In genomic region chr9:37614316-37614715, GRCm38 (mm10) we compare ENCODE assay signal across 10 mouse cellular contexts. TPM values are rescaled to one million over a fixed set of nuclear protein-coding genes. Genes with fewer than 3 reads are reported as not detected.
DNase-seq lines count a peak whose midpoint lies in the region; ATAC-seq and TF ChIP-seq lines count a peak whose summit lies in the region.
"Had no signal": no experiment of that assay in that cellular context is flagged by ENCODE, and none has a peak within 500 bp of the region (broad histone marks: within the 10 kb centered on the region; RNA-seq: fewer than 3 reads in every experiment).

No protein-coding gene starts in this region.

- H3K4me1 ChIP-seq in heart, embryonic 14.5 days (ENCODE audit: control insufficient read depth in 2 of 2, insufficient read depth in 2 of 2, low read length in 2 of 2) = peaks cover 0 to 5% of the 10 kb centered on the region in 2 experiments; a peak in 1 of 4 replicates
- H3K4me1 ChIP-seq in MEL (ENCODE audit: control insufficient read depth in 1 of 2, insufficient read depth in 2 of 2, low read length in 2 of 2) = peaks cover 17 to 19% of the 10 kb centered on the region in 2 experiments
- H3K4me1 ChIP-seq in hindbrain, embryonic 15.5 days (replicated peaks) = peaks cover 14% of the 10 kb centered on the region
- H3K4me1 ChIP-seq in midbrain, embryonic 13.5 days (replicated peaks) = peaks cover 4% of the 10 kb centered on the region

- H3K4me2 ChIP-seq in heart, embryonic 14.5 days (ENCODE audit: low read length) = peak overlapping the region; percentile 83
- peak overlapping the region; percentile 61 for H3K4me2 ChIP-seq in hindbrain, embryonic 15.5 days
- peak overlapping the region; percentile 61 for H3K4me2 ChIP-seq in midbrain, embryonic 13.5 days (replicated peaks)

- TF ChIP-seq CTCF in MEL (IDR thresholded peaks at IDR 0.05 in 2 of 3, conservative IDR thresholded peaks at IDR 0.05 in 1 of 3; ENCODE audit: control insufficient read depth in 1 of 3, insufficient read depth in 1 of 3, low read depth in 2 of 3, low read length in 3 of 3, poor library complexity in 1 of 3, severe bottlenecking in 1 of 3) = no peak

- no peak for DNase-seq in heart, adult 9 months (ENCODE audit: low spot score in 2 of 2)
- DNase-seq in MEL (ENCODE audit: low read depth, low spot score) = no peak
- no peak for DNase-seq in adrenal gland, postnatal 10 days
- no peak for DNase-seq in right cerebral cortex, adult 18-20 months
- DNase-seq in spleen, postnatal 36 days (ENCODE audit: low spot score in 2 of 2) = no peak

- TF ChIP-seq RAD21 in MEL (IDR thresholded peaks at IDR 0.05; ENCODE audit: low read depth, low read length) = no peak

- H3K9me3 ChIP-seq in heart, embryonic 14.5 days (ENCODE audit: control insufficient read depth, low read length) = no peaks in the 10 kb centered on the region
- no peaks in the 10 kb centered on the region for H3K9me3 ChIP-seq in MEL (replicated peaks; ENCODE audit: insufficient read depth, low read length)
- H3K9me3 ChIP-seq in hindbrain, embryonic 15.5 days = no peaks in the 10 kb centered on the region
- no peaks in the 10 kb centered on the region for H3K9me3 ChIP-seq in midbrain, embryonic 13.5 days

- H3K36me3 ChIP-seq in heart, embryonic 14.5 days (ENCODE audit: control insufficient read depth, insufficient read depth, low read length) = no peaks in the 10 kb centered on the region
- H3K36me3 ChIP-seq in MEL (ENCODE audit: control insufficient read depth in 1 of 2, insufficient read depth in 2 of 2, low read length in 2 of 2) = peaks cover 0 to 28% of the 10 kb centered on the region in 2 experiments; a peak in 2 of 4 replicates
- no peaks in the 10 kb centered on the region for H3K36me3 ChIP-seq in hindbrain, embryonic 15.5 days
- no peaks in the 10 kb centered on the region for H3K36me3 ChIP-seq in midbrain, embryonic 13.5 days

- H3K27me3 ChIP-seq in heart, embryonic 14.5 days (ENCODE audit: control insufficient read depth, insufficient read depth, low read length) = no peaks in the 10 kb centered on the region
- H3K27me3 ChIP-seq in MEL (ENCODE audit: control insufficient read depth in 1 of 2, insufficient read depth in 2 of 2, low read length in 2 of 2) = no peaks in the 10 kb centered on the region
- no peaks in the 10 kb centered on the region for H3K27me3 ChIP-seq in hindbrain, embryonic 15.5 days
- peaks cover 24% of the 10 kb centered on the region for H3K27me3 ChIP-seq in midbrain, embryonic 13.5 days

- no peak overlapping the region; a peak in 1 of 4 replicates for H3K27ac ChIP-seq in heart, embryonic 14.5 days (replicated peaks in 1 of 2; ENCODE audit: control insufficient read depth in 1 of 2, insufficient read depth in 1 of 2, low read depth in 2 of 2, low read length in 2 of 2)
- H3K27ac ChIP-seq in MEL (ENCODE audit: control insufficient read depth, low read depth, low read length) = no peak overlapping the region
- H3K27ac ChIP-seq in hindbrain, embryonic 15.5 days (replicated peaks) = no peak overlapping the region
- H3K27ac ChIP-seq in midbrain, embryonic 13.5 days = peak overlapping the region; percentile 77; the same call in 1 of the 2 replicates

- peak overlapping the region in 1 of 2 experiments; percentile 71; a peak in 1 of 4 replicates for H3K4me3 ChIP-seq in heart, embryonic 14.5 days (ENCODE audit: control insufficient read depth in 1 of 2, insufficient read depth in 1 of 2, low read depth in 1 of 2, low read length in 2 of 2)
- peak overlapping the region; percentile 53 to 76 for H3K4me3 ChIP-seq in MEL (ENCODE audit: control insufficient read depth in 1 of 2, insufficient read depth in 1 of 2, low read depth in 2 of 2, low read length in 2 of 2)
- no peak overlapping the region for H3K4me3 ChIP-seq in hindbrain, embryonic 15.5 days
- peak overlapping the region; percentile 59; the same call in 1 of the 2 replicates for H3K4me3 ChIP-seq in midbrain, embryonic 13.5 days (replicated peaks)

- H3K9ac ChIP-seq in heart, embryonic 14.5 days (ENCODE audit: low read length) = no peak overlapping the region; the same call in 1 of the 2 replicates
- H3K9ac ChIP-seq in MEL (ENCODE audit: control insufficient read depth, low read depth, low read length, poor library complexity, severe bottlenecking) = peak overlapping the region; percentile 78
- no peak overlapping the region for H3K9ac ChIP-seq in hindbrain, embryonic 15.5 days
- no peak overlapping the region for H3K9ac ChIP-seq in midbrain, embryonic 13.5 days (replicated peaks)

- no peak for TF ChIP-seq EP300 in MEL (IDR thresholded peaks at IDR 0.05; ENCODE audit: low read depth in 1 of 2, low read length in 2 of 2)

- H3K79me2 ChIP-seq in MEL (ENCODE audit: control insufficient read depth, insufficient read depth, low read length, poor library complexity) = no peaks in the 10 kb centered on the region; the same call in 1 of the 2 replicates

- TF ChIP-seq POLR2A in MEL (IDR thresholded peaks at IDR 0.05; ENCODE audit: control insufficient read depth in 1 of 2, insufficient read depth in 1 of 2, low read depth in 1 of 2, low read length in 2 of 2, poor library complexity in 1 of 2) = no peak

- ATAC-seq in heart, embryonic 14.5 days (ENCODE audit: insufficient number of reproducible peaks, insufficient read depth, low FRiP score, low read depth) = no peak
- peak; percentile 19; the same call in 1 of the 2 replicates for ATAC-seq in hindbrain, embryonic 15.5 days (ENCODE audit: low FRiP score, low read depth)
- peak; percentile 10; the same call in 1 of the 2 replicates for ATAC-seq in midbrain, embryonic 13.5 days

TF ChIP-seq in MEL, 35 proteins besides CTCF, POLR2A, EP300 and RAD21:
- TF ChIP-seq ZMIZ1 (IDR thresholded peaks at IDR 0.05; ENCODE audit: low read depth, low read length) (no peak), SMC3 (IDR thresholded peaks at IDR 0.05; ENCODE audit: low read depth, low read length) (no peak), GATA1 (IDR thresholded peaks at IDR 0.05; ENCODE audit: low read depth, low read length) (no peak), CHD1 (IDR thresholded peaks at IDR 0.05; ENCODE audit: low read depth, low read length) (no peak), CHD2 (IDR thresholded peaks at IDR 0.05; ENCODE audit: low read length) (no peak), E2F4 (IDR thresholded peaks at IDR 0.05; ENCODE audit: borderline replicate concordance, low read depth, low read length) (no peak), MAFK (IDR thresholded peaks at IDR 0.05; ENCODE audit: borderline replicate concordance, low read depth, low read length) (no peak), JUND (IDR thresholded peaks at IDR 0.05; ENCODE audit: low read depth, low read length) (no peak)

RNA-seq across cellular contexts. Expression of gene Spa17, which starts 0.8 kb away (rescaled TPM):
- polyA plus RNA-seq in heart, embryonic 14.5 days (2014; fragmentation: Nextera tagmentation; extraction: Ambion mirVana) = 6.6 and 7.3 TPM in 2 replicates
- 0.46 and 1.2 TPM in 2 replicates for total RNA-seq in MEL (2012; rRNA removed)
- 1 to 10 TPM in 1 of 2 experiments, not detected in 1; 2.6 TPM for polyA plus RNA-seq in MEL (2012; ENCODE audit: insufficient read depth in 1 of 2, insufficient read length in 2 of 2, low read depth in 1 of 2, low replicate concordance in 2 of 2, missing spikeins in 1 of 2)
- polyA plus RNA-seq in hindbrain, embryonic 15.5 days (2015; fragmentation: Nextera tagmentation; extraction: Ambion mirVana) = 10.5 and 11.2 TPM in 2 replicates
- 10.7 and 13.6 TPM in 2 replicates for polyA plus RNA-seq in midbrain, embryonic 13.5 days (2015; fragmentation: Nextera tagmentation; extraction: Ambion mirVana)
- 1 to 10 TPM; 3.5 to 3.7 TPM for total RNA-seq in adrenal gland, postnatal 10 days (2021)

RNA-seq across cellular contexts. Expression of gene Tbrg1, which starts 42.8 kb away (rescaled TPM):
- 113 and 126 TPM in 2 replicates for polyA plus RNA-seq in heart, embryonic 14.5 days (2014; fragmentation: Nextera tagmentation; extraction: Ambion mirVana)
- 140 and 159 TPM in 2 replicates for total RNA-seq in MEL (2012; rRNA removed)
- 100 to 1,000 TPM in 1 of 2 experiments, not detected in 1; 127 TPM for polyA plus RNA-seq in MEL (2012; ENCODE audit: insufficient read depth in 1 of 2, insufficient read length in 2 of 2, low read depth in 1 of 2, low replicate concordance in 2 of 2, missing spikeins in 1 of 2)
- polyA plus RNA-seq in hindbrain, embryonic 15.5 days (2015; fragmentation: Nextera tagmentation; extraction: Ambion mirVana) = 86.4 and 88.3 TPM in 2 replicates
- 85.8 and 89.4 TPM in 2 replicates for polyA plus RNA-seq in midbrain, embryonic 13.5 days (2015; fragmentation: Nextera tagmentation; extraction: Ambion mirVana)
- total RNA-seq in adrenal gland, postnatal 10 days (2021) = 10 to 100 TPM; 81.4 to 88.9 TPM

RNA-seq across cellular contexts. Expression of gene Panx3, which starts 54.7 kb away (rescaled TPM):
- not detected in 2 replicates for polyA plus RNA-seq in heart, embryonic 14.5 days (2014; fragmentation: Nextera tagmentation; extraction: Ambion mirVana)
- total RNA-seq in MEL (2012; rRNA removed) = 0.33 and 0.42 TPM in 2 replicates
- polyA plus RNA-seq in MEL (2012; ENCODE audit: insufficient read depth in 1 of 2, insufficient read length in 2 of 2, low read depth in 1 of 2, low replicate concordance in 2 of 2, missing spikeins in 1 of 2) = under 1 TPM in 1 of 2 experiments, not detected in 1; 0.17 TPM
- not detected in 2 replicates for polyA plus RNA-seq in hindbrain, embryonic 15.5 days (2015; fragmentation: Nextera tagmentation; extraction: Ambion mirVana)
- polyA plus RNA-seq in midbrain, embryonic 13.5 days (2015; fragmentation: Nextera tagmentation; extraction: Ambion mirVana) = not detected in 2 replicates
- under 1 TPM in 1 of 2 experiments, not detected in 1; 0.99 TPM for total RNA-seq in adrenal gland, postnatal 10 days (2021)
- total RNA-seq: common myeloid progenitor, adult 5-6 weeks; layer of hippocampus, postnatal 36 days had no signal

RNA-seq across cellular contexts. Expression of gene Siae, which starts 58.8 kb away (rescaled TPM):
- 12.0 and 12.7 TPM in 2 replicates for polyA plus RNA-seq in heart, embryonic 14.5 days (2014; fragmentation: Nextera tagmentation; extraction: Ambion mirVana)
- total RNA-seq in MEL (2012; rRNA removed) = 4.9 and 5.1 TPM in 2 replicates
- polyA plus RNA-seq in MEL (2012; ENCODE audit: insufficient read depth in 1 of 2, insufficient read length in 2 of 2, low read depth in 1 of 2, low replicate concordance in 2 of 2, missing spikeins in 1 of 2) = 1 to 10 TPM in 1 of 2 experiments, not detected in 1; 9.2 TPM
- 11.6 and 13.3 TPM in 2 replicates for polyA plus RNA-seq in hindbrain, embryonic 15.5 days (2015; fragmentation: Nextera tagmentation; extraction: Ambion mirVana)
- 8.1 and 9.2 TPM in 2 replicates for polyA plus RNA-seq in midbrain, embryonic 13.5 days (2015; fragmentation: Nextera tagmentation; extraction: Ambion mirVana)
- total RNA-seq in adrenal gland, postnatal 10 days (2021) = 10 to 100 TPM; 13.7 to 14.5 TPM
